Mouse (Mus musculus): ENCODE data around the gene Ap5s1. TPM values are rescaled to one million over a fixed set of nuclear protein-coding genes. Genes with fewer than 3 reads are reported as not detected.

Gene Ap5s1
- polyA plus RNA-seq, 1 experiment from 2014 or later, result 39.7 TPM

GRCm38 (mm10) chr2:131176491-131176890 is 30.4 kb upstream of the Ap5s1 start:
- 58% methylated on average over 5 of the region's 5 CpGs for WGBS
- ATAC-seq (ENCODE audit: insufficient number of reproducible peaks, insufficient read depth, low FRiP score, low read depth), result no peak

GRCm38 (mm10) chr2:131177932-131178331 is 28.9 kb upstream of the Ap5s1 start:
- Histone ChIP-seq H3K4me3 (ENCODE audit: control insufficient read depth in 1 of 2, insufficient read depth in 1 of 2, low read depth in 1 of 2, low read length in 2 of 2) (peak overlapping the region in 1 of 2 experiments; percentile 66; a peak in 1 of 4 replicates), H3K9ac (ENCODE audit: low read length) (peak overlapping the region; percentile 94), H3K4me1 (ENCODE audit: control insufficient read depth in 2 of 2, insufficient read depth in 2 of 2, low read length in 2 of 2) (peaks cover 26 to 29% of the 10 kb centered on the region in 2 experiments), H3K27ac (replicated peaks in 1 of 2; ENCODE audit: control insufficient read depth in 1 of 2, insufficient read depth in 1 of 2, low read depth in 2 of 2, low read length in 2 of 2) (no peak overlapping the region), H3K9me3 (ENCODE audit: control insufficient read depth, low read length) (no peaks in the 10 kb centered on the region), H3K36me3 (ENCODE audit: control insufficient read depth, insufficient read depth, low read length) (peaks cover 24% of the 10 kb centered on the region; the same call in 1 of the 2 replicates), H3K27me3 (ENCODE audit: control insufficient read depth, insufficient read depth, low read length) (peaks cover 9% of the 10 kb centered on the region), H3K4me2 (ENCODE audit: low read length) (peak overlapping the region; percentile 95)
- WGBS, result 85% methylated on average over 9 of the region's 9 CpGs
- ATAC-seq (ENCODE audit: insufficient number of reproducible peaks, insufficient read depth, low FRiP score, low read depth), result no peak

More at GRCm38 (mm10) chr2:131176491-131176890, 30.4 kb upstream of the Ap5s1 start:
- H3K9me3 ChIP-seq (ENCODE audit: control insufficient read depth, low read length), result no peaks in the 10 kb centered on the region
- no peak overlapping the region; the same call in 1 of the 2 replicates for H3K9ac ChIP-seq (ENCODE audit: low read length)
- peaks cover 22% of the 10 kb centered on the region for H3K27me3 ChIP-seq (ENCODE audit: control insufficient read depth, insufficient read depth, low read length)
- H3K4me2 ChIP-seq (ENCODE audit: low read length), result 0 out of 2 replicates have a peak overlapping the region, but pooled peaks have one; percentile 95
- no peak overlapping the region for H3K4me3 ChIP-seq (ENCODE audit: control insufficient read depth in 1 of 2, insufficient read depth in 1 of 2, low read depth in 1 of 2, low read length in 2 of 2)
- peaks cover 26 to 32% of the 10 kb centered on the region in 2 experiments for H3K4me1 ChIP-seq (ENCODE audit: control insufficient read depth in 2 of 2, insufficient read depth in 2 of 2, low read length in 2 of 2)
- peaks cover 24% of the 10 kb centered on the region; the same call in 1 of the 2 replicates for H3K36me3 ChIP-seq (ENCODE audit: control insufficient read depth, insufficient read depth, low read length)
- no peak overlapping the region for H3K27ac ChIP-seq (replicated peaks in 1 of 2; ENCODE audit: control insufficient read depth in 1 of 2, insufficient read depth in 1 of 2, low read depth in 2 of 2, low read length in 2 of 2)

GRCm38 (mm10) chr2:131178828-131179245 is 28.0 kb upstream of the Ap5s1 start:
- Histone ChIP-seq H3K27me3 (ENCODE audit: control insufficient read depth, insufficient read depth, low read length) (0 out of 2 replicates have a peak, but pooled peaks cover under 1% of the 10 kb centered on the region), H3K36me3 (ENCODE audit: control insufficient read depth, insufficient read depth, low read length) (peaks cover 24% of the 10 kb centered on the region; the same call in 1 of the 2 replicates), H3K9me3 (ENCODE audit: control insufficient read depth, low read length) (no peaks in the 10 kb centered on the region), H3K4me1 (ENCODE audit: control insufficient read depth in 2 of 2, insufficient read depth in 2 of 2, low read length in 2 of 2) (peaks cover 26 to 29% of the 10 kb centered on the region in 2 experiments), H3K27ac (replicated peaks in 1 of 2; ENCODE audit: control insufficient read depth in 1 of 2, insufficient read depth in 1 of 2, low read depth in 2 of 2, low read length in 2 of 2) (peak overlapping the region in 1 of 2 experiments; percentile 93; a peak in 1 of 4 replicates), H3K4me3 (ENCODE audit: control insufficient read depth in 1 of 2, insufficient read depth in 1 of 2, low read depth in 1 of 2, low read length in 2 of 2) (peak overlapping the region; percentile 66 to 75), H3K9ac (ENCODE audit: low read length) (peak overlapping the region; percentile 94), H3K4me2 (ENCODE audit: low read length) (peak overlapping the region; percentile 95)
- 37% methylated on average over 26 of the region's 26 CpGs for WGBS
- ATAC-seq (ENCODE audit: insufficient number of reproducible peaks, insufficient read depth, low FRiP score, low read depth), result no peak

GRCm38 (mm10) chr2:131179246-131179886 is 27.5 kb upstream of the Ap5s1 start:
- under 1% methylated on average over 66 of the region's 67 CpGs for WGBS
- peak overlapping the region; percentile 95 for H3K4me2 ChIP-seq (ENCODE audit: low read length)
- H3K27ac ChIP-seq (replicated peaks in 1 of 2; ENCODE audit: control insufficient read depth in 1 of 2, insufficient read depth in 1 of 2, low read depth in 2 of 2, low read length in 2 of 2), result peak overlapping the region; percentile 50 to 93
- peak overlapping the region; percentile 94 for H3K9ac ChIP-seq (ENCODE audit: low read length)
- H3K9me3 ChIP-seq (ENCODE audit: control insufficient read depth, low read length), result no peaks in the 10 kb centered on the region
- peak overlapping the region; percentile 66 to 75 for H3K4me3 ChIP-seq (ENCODE audit: control insufficient read depth in 1 of 2, insufficient read depth in 1 of 2, low read depth in 1 of 2, low read length in 2 of 2)
- peaks cover 24% of the 10 kb centered on the region; the same call in 1 of the 2 replicates for H3K36me3 ChIP-seq (ENCODE audit: control insufficient read depth, insufficient read depth, low read length)
- H3K27me3 ChIP-seq (ENCODE audit: control insufficient read depth, insufficient read depth, low read length), result no peaks in the 10 kb centered on the region
- H3K4me1 ChIP-seq (ENCODE audit: control insufficient read depth in 2 of 2, insufficient read depth in 2 of 2, low read length in 2 of 2), result peaks cover 26 to 29% of the 10 kb centered on the region in 2 experiments
- ATAC-seq (ENCODE audit: insufficient number of reproducible peaks, insufficient read depth, low FRiP score, low read depth), result peak; percentile 49

- Histone ChIP-seq H3K4me2 (ENCODE audit: low read length) (peak within 1 kb of the TSS; percentile 95), H3K9me3 (ENCODE audit: control insufficient read depth, low read length) (no peaks in the 10 kb centered on the region), H3K9ac (ENCODE audit: low read length) (peak within 1 kb of the TSS; percentile 94), H3K36me3 (ENCODE audit: control insufficient read depth, insufficient read depth, low read length) (peaks cover 24% of the 10 kb centered on the region; the same call in 1 of the 2 replicates), H3K27me3 (ENCODE audit: control insufficient read depth, insufficient read depth, low read length) (no peaks in the 10 kb centered on the region), H3K4me1 (ENCODE audit: control insufficient read depth in 2 of 2, insufficient read depth in 2 of 2, low read length in 2 of 2) (peaks cover 26 to 29% of the 10 kb centered on the region in 2 experiments), H3K4me3 (ENCODE audit: control insufficient read depth in 1 of 2, insufficient read depth in 1 of 2, low read depth in 1 of 2, low read length in 2 of 2) (peak within 1 kb of the TSS; percentile 66 to 75), H3K27ac (replicated peaks in 1 of 2; ENCODE audit: control insufficient read depth in 1 of 2, insufficient read depth in 1 of 2, low read depth in 2 of 2, low read length in 2 of 2) (peak within 1 kb of the TSS; percentile 50 to 93)
- ATAC-seq (ENCODE audit: insufficient number of reproducible peaks, insufficient read depth, low FRiP score, low read depth), result peak; percentile 79
- 3% methylated on average over 39 of the region's 57 CpGs for WGBS
These were observed 26.8 kb upstream of the Ap5s1 start, which contains the start of gene Cenpb for GRCm38 (mm10) chr2:131179990-131180587. Gene Cenpb (minus strand): TSS chr2:131180067.

- Histone ChIP-seq H3K36me3 (ENCODE audit: control insufficient read depth, insufficient read depth, low read length) (peaks cover 19% of the 10 kb centered on the region), H3K9me3 (ENCODE audit: control insufficient read depth, low read length) (no peaks in the 10 kb centered on the region), H3K4me1 (ENCODE audit: control insufficient read depth in 2 of 2, insufficient read depth in 2 of 2, low read length in 2 of 2) (peaks cover 13 to 20% of the 10 kb centered on the region in 2 experiments), H3K4me2 (ENCODE audit: low read length) (peak overlapping the region; percentile 74), H3K27ac (replicated peaks in 1 of 2; ENCODE audit: control insufficient read depth in 1 of 2, insufficient read depth in 1 of 2, low read depth in 2 of 2, low read length in 2 of 2) (peak overlapping the region; percentile 76 to 93), H3K27me3 (ENCODE audit: control insufficient read depth, insufficient read depth, low read length) (no peaks in the 10 kb centered on the region), H3K4me3 (ENCODE audit: control insufficient read depth in 1 of 2, insufficient read depth in 1 of 2, low read depth in 1 of 2, low read length in 2 of 2) (peak overlapping the region; percentile 57 to 81), H3K9ac (ENCODE audit: low read length) (peak overlapping the region; percentile 77)
- 0% methylated on average over 14 of the region's 14 CpGs for WGBS
- ATAC-seq (ENCODE audit: insufficient number of reproducible peaks, insufficient read depth, low FRiP score, low read depth), result peak; percentile 76
These were observed 20.5 kb upstream of the Ap5s1 start for GRCm38 (mm10) chr2:131186343-131186742.

- Histone ChIP-seq H3K36me3 (ENCODE audit: control insufficient read depth, insufficient read depth, low read length) (peaks cover 25% of the 10 kb centered on the region), H3K9ac (ENCODE audit: low read length) (peak within 1 kb of the TSS; percentile 77), H3K4me2 (ENCODE audit: low read length) (peak within 1 kb of the TSS; percentile 74), H3K4me1 (ENCODE audit: control insufficient read depth in 2 of 2, insufficient read depth in 2 of 2, low read length in 2 of 2) (peaks cover 13 to 20% of the 10 kb centered on the region in 2 experiments), H3K4me3 (ENCODE audit: control insufficient read depth in 1 of 2, insufficient read depth in 1 of 2, low read depth in 1 of 2, low read length in 2 of 2) (peak within 1 kb of the TSS; percentile 57 to 81), H3K27me3 (ENCODE audit: control insufficient read depth, insufficient read depth, low read length) (no peaks in the 10 kb centered on the region), H3K27ac (replicated peaks in 1 of 2; ENCODE audit: control insufficient read depth in 1 of 2, insufficient read depth in 1 of 2, low read depth in 2 of 2, low read length in 2 of 2) (peak within 1 kb of the TSS; percentile 78 to 93), H3K9me3 (ENCODE audit: control insufficient read depth, low read length) (no peaks in the 10 kb centered on the region)
- ATAC-seq (ENCODE audit: insufficient number of reproducible peaks, insufficient read depth, low FRiP score, low read depth), result peak; percentile 83
- WGBS, result under 1% methylated on average over 42 of the region's 43 CpGs
These were observed 19.9 kb upstream of the Ap5s1 start, which contains the start of the genes Cdc25b and Spef1 for GRCm38 (mm10) chr2:131186771-131187601. Gene Cdc25b (plus strand): TSS chr2:131186949. Gene Spef1 (minus strand): TSS chr2:131187282.
